Mouse (Mus musculus): ENCODE data around the gene Slc36a2. TPM values are rescaled to one million over a fixed set of nuclear protein-coding genes. Genes with fewer than 3 reads are reported as not detected.

Gene Slc36a2
- polyA plus RNA-seq, 1 experiment from 2014 or later: 3.5 TPM

GRCm38 (mm10) chr11:55170501-55170900, 14.4 kb downstream of the Slc36a2 start:
- 72% methylated on average over 4 of the region's 4 CpGs for WGBS (ENCODE audit: insufficient replicate concordance)
- H3K4me1 ChIP-seq (ENCODE audit: control insufficient read depth, insufficient read depth, low read length): no peaks in the 10 kb centered on the region

GRCm38 (mm10) chr11:55168914-55169313, 16.0 kb downstream of the Slc36a2 start:
- Histone ChIP-seq H3K4me2 (no peak overlapping the region), H3K9me3 (replicated peaks; ENCODE audit: control insufficient read depth, low read length) (no peaks in the 10 kb centered on the region), H3K9ac (ENCODE audit: low read depth, low read length) (no peak overlapping the region), H3K27me3 (ENCODE audit: control insufficient read depth, insufficient read depth, low read length) (no peaks in the 10 kb centered on the region), H3K36me3 (ENCODE audit: control insufficient read depth, insufficient read depth, low read length) (no peaks in the 10 kb centered on the region), H3K4me3 (ENCODE audit: low read depth, low read length) (no peak overlapping the region), H3K4me1 (ENCODE audit: control insufficient read depth, insufficient read depth, low read length) (no peaks in the 10 kb centered on the region), H3K27ac (ENCODE audit: low read depth, low read length) (no peak overlapping the region)
- no peak for ATAC-seq (replicated peaks; ENCODE audit: insufficient number of reproducible peaks, low FRiP score, low TSS enrichment)
- 83% methylated on average over 6 of the region's 6 CpGs for WGBS (ENCODE audit: insufficient replicate concordance)

More at GRCm38 (mm10) chr11:55170501-55170900, 14.4 kb downstream of the Slc36a2 start:
- H3K4me2 ChIP-seq: no peak overlapping the region
- H3K9me3 ChIP-seq (replicated peaks; ENCODE audit: control insufficient read depth, low read length): no peaks in the 10 kb centered on the region
- H3K4me3 ChIP-seq (ENCODE audit: low read depth, low read length): no peak overlapping the region
- no peaks in the 10 kb centered on the region for H3K36me3 ChIP-seq (ENCODE audit: control insufficient read depth, insufficient read depth, low read length)
- no peak overlapping the region for H3K9ac ChIP-seq (ENCODE audit: low read depth, low read length)
- H3K27ac ChIP-seq (ENCODE audit: low read depth, low read length): no peak overlapping the region
- 0 out of 2 replicates have a peak, but pooled peaks cover 3% of the 10 kb centered on the region for H3K27me3 ChIP-seq (ENCODE audit: control insufficient read depth, insufficient read depth, low read length)
- ATAC-seq (replicated peaks; ENCODE audit: insufficient number of reproducible peaks, low FRiP score, low TSS enrichment): no peak

- H3K4me3 ChIP-seq (ENCODE audit: low read depth, low read length): no peak overlapping the region
- H3K4me2 ChIP-seq: no peak overlapping the region
- 80% methylated on average over 4 of the region's 4 CpGs for WGBS (ENCODE audit: insufficient replicate concordance)
- H3K27ac ChIP-seq (ENCODE audit: low read depth, low read length): no peak overlapping the region
- no peak for ATAC-seq (replicated peaks; ENCODE audit: insufficient number of reproducible peaks, low FRiP score, low TSS enrichment)
- H3K4me1 ChIP-seq (ENCODE audit: control insufficient read depth, insufficient read depth, low read length): no peaks in the 10 kb centered on the region
- no peaks in the 10 kb centered on the region for H3K36me3 ChIP-seq (ENCODE audit: control insufficient read depth, insufficient read depth, low read length)
- no peaks in the 10 kb centered on the region for H3K9me3 ChIP-seq (replicated peaks; ENCODE audit: control insufficient read depth, low read length)
- H3K9ac ChIP-seq (ENCODE audit: low read depth, low read length): no peak overlapping the region
- no peaks in the 10 kb centered on the region for H3K27me3 ChIP-seq (ENCODE audit: control insufficient read depth, insufficient read depth, low read length)
These were observed 16.4 kb downstream of the Slc36a2 start for GRCm38 (mm10) chr11:55168504-55168903.

- Histone ChIP-seq H3K36me3 (ENCODE audit: control insufficient read depth, insufficient read depth, low read length) (no peaks in the 10 kb centered on the region), H3K4me3 (ENCODE audit: low read depth, low read length) (no peak overlapping the region), H3K4me2 (no peak overlapping the region), H3K9ac (ENCODE audit: low read depth, low read length) (no peak overlapping the region), H3K27me3 (ENCODE audit: control insufficient read depth, insufficient read depth, low read length) (no peaks in the 10 kb centered on the region), H3K4me1 (ENCODE audit: control insufficient read depth, insufficient read depth, low read length) (peaks cover 5% of the 10 kb centered on the region; the same call in 1 of the 2 replicates), H3K9me3 (replicated peaks; ENCODE audit: control insufficient read depth, low read length) (no peaks in the 10 kb centered on the region), H3K27ac (ENCODE audit: low read depth, low read length) (no peak overlapping the region)
- 84% methylated on average over 6 of the region's 7 CpGs for WGBS (ENCODE audit: insufficient replicate concordance)
- ATAC-seq (replicated peaks; ENCODE audit: insufficient number of reproducible peaks, low FRiP score, low TSS enrichment): no peak
These were observed 19.1 kb downstream of the Slc36a2 start for GRCm38 (mm10) chr11:55165748-55166147.

DNA sequence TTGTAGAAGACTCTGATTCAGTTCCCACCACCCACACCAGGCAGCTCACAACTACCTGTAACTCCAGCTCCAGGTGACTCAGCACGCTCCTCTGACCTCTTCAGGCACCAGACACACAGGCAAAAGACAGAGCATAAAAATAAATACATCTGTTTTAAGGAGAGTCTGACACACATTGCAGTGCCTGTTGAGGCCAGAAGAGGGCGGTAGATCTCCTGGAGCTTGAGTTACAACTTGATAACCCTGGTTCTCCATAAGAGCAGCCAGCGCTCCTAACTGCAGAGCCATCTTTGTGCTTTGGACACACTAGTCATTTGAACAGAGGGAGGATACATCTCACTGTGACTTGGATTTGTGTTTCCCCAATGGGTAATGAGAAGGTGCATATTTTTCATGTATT, 20.2 kb downstream of the Slc36a2 start:
- ATAC-seq (replicated peaks; ENCODE audit: insufficient number of reproducible peaks, low FRiP score, low TSS enrichment): no peak
- no peak overlapping the region for H3K4me3 ChIP-seq (ENCODE audit: low read depth, low read length)
- 42% methylated on average over 3 of the region's 3 CpGs for WGBS (ENCODE audit: insufficient replicate concordance)
- H3K4me1 ChIP-seq (ENCODE audit: control insufficient read depth, insufficient read depth, low read length): peaks cover 5% of the 10 kb centered on the region; the same call in 1 of the 2 replicates
- H3K9ac ChIP-seq (ENCODE audit: low read depth, low read length): no peak overlapping the region
- H3K9me3 ChIP-seq (replicated peaks; ENCODE audit: control insufficient read depth, low read length): no peaks in the 10 kb centered on the region
- H3K27me3 ChIP-seq (ENCODE audit: control insufficient read depth, insufficient read depth, low read length): no peaks in the 10 kb centered on the region
- no peak overlapping the region for H3K4me2 ChIP-seq
- no peak overlapping the region for H3K27ac ChIP-seq (ENCODE audit: low read depth, low read length)
- H3K36me3 ChIP-seq (ENCODE audit: control insufficient read depth, insufficient read depth, low read length): no peaks in the 10 kb centered on the region

DNA sequence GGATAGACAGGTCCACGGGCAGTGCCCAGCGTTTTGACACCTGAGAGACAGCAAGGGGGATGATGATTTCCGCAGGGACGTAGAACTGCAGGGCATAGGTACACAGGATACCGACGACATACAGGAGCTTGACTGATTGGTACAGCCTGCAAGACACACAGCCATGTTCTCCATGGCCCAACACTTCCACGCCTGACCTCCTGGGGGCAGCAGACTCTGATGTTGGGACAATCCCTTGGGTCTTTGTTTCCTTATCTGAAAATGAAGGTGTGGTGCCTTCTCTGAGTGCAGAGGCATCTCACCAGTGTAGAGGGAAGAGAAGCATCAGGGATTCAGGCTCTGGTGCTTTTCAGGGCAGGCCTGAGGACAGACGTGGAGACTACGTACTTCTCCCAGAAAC, 22.2 kb downstream of the Slc36a2 start:
- ATAC-seq (replicated peaks; ENCODE audit: insufficient number of reproducible peaks, low FRiP score, low TSS enrichment): no peak
- H3K36me3 ChIP-seq (ENCODE audit: control insufficient read depth, insufficient read depth, low read length): no peaks in the 10 kb centered on the region
- H3K4me2 ChIP-seq: no peak overlapping the region
- H3K4me3 ChIP-seq (ENCODE audit: low read depth, low read length): no peak overlapping the region
- H3K9ac ChIP-seq (ENCODE audit: low read depth, low read length): no peak overlapping the region
- no peak overlapping the region for H3K27ac ChIP-seq (ENCODE audit: low read depth, low read length)
- no peaks in the 10 kb centered on the region for H3K27me3 ChIP-seq (ENCODE audit: control insufficient read depth, insufficient read depth, low read length)
- H3K9me3 ChIP-seq (replicated peaks; ENCODE audit: control insufficient read depth, low read length): no peaks in the 10 kb centered on the region
- WGBS (ENCODE audit: insufficient replicate concordance): 34% methylated on average over 9 of the region's 9 CpGs
- H3K4me1 ChIP-seq (ENCODE audit: control insufficient read depth, insufficient read depth, low read length): peaks cover 5% of the 10 kb centered on the region; the same call in 1 of the 2 replicates

- H3K27me3 ChIP-seq (ENCODE audit: control insufficient read depth, insufficient read depth, low read length): no peaks in the 10 kb centered on the region
- H3K4me1 ChIP-seq (ENCODE audit: control insufficient read depth, insufficient read depth, low read length): peaks cover 5% of the 10 kb centered on the region; the same call in 1 of the 2 replicates
- no peak overlapping the region for H3K27ac ChIP-seq (ENCODE audit: low read depth, low read length)
- H3K9ac ChIP-seq (ENCODE audit: low read depth, low read length): no peak overlapping the region
- no peak overlapping the region for H3K4me3 ChIP-seq (ENCODE audit: low read depth, low read length)
- H3K4me2 ChIP-seq: no peak overlapping the region
- ATAC-seq (replicated peaks; ENCODE audit: insufficient number of reproducible peaks, low FRiP score, low TSS enrichment): no peak
- H3K9me3 ChIP-seq (replicated peaks; ENCODE audit: control insufficient read depth, low read length): no peaks in the 10 kb centered on the region
- no peaks in the 10 kb centered on the region for H3K36me3 ChIP-seq (ENCODE audit: control insufficient read depth, insufficient read depth, low read length)
- 47% methylated on average over 13 of the region's 13 CpGs for WGBS (ENCODE audit: insufficient replicate concordance)
These were observed 26.0 kb downstream of the Slc36a2 start for GRCm38 (mm10) chr11:55158785-55159359.

DNA sequence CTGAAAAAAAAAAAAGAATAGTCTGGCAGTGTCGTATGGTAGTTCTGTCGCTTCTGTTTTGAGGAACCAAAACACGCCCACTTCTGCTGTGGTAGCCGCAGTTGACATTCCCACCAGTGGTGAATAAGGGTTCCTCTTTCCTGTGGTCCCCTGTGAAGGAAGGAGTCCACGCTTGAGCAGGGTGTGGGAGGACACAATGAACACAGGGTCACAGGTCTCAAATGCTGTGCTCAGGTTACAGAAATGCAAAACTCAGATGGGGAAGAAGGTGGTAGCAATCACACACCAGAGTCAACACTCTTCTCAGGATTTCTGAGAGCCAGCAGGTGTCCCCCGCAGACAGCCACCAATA, 29.8 kb downstream of the Slc36a2 start:
- Histone ChIP-seq H3K9ac (ENCODE audit: low read depth, low read length) (no peak overlapping the region), H3K36me3 (ENCODE audit: control insufficient read depth, insufficient read depth, low read length) (no peaks in the 10 kb centered on the region), H3K4me2 (no peak overlapping the region), H3K9me3 (replicated peaks; ENCODE audit: control insufficient read depth, low read length) (no peaks in the 10 kb centered on the region), H3K4me1 (ENCODE audit: control insufficient read depth, insufficient read depth, low read length) (no peaks in the 10 kb centered on the region), H3K27me3 (ENCODE audit: control insufficient read depth, insufficient read depth, low read length) (no peaks in the 10 kb centered on the region), H3K27ac (ENCODE audit: low read depth, low read length) (no peak overlapping the region), H3K4me3 (ENCODE audit: low read depth, low read length) (no peak overlapping the region)
- ATAC-seq (replicated peaks; ENCODE audit: insufficient number of reproducible peaks, low FRiP score, low TSS enrichment): no peak
- WGBS (ENCODE audit: insufficient replicate concordance): 65% methylated on average over 6 of the region's 6 CpGs

GRCm38 (mm10) chr11:55154398-55155069, 30.3 kb downstream of the Slc36a2 start:
- H3K9ac ChIP-seq (ENCODE audit: low read depth, low read length): no peak overlapping the region
- no peak overlapping the region for H3K4me2 ChIP-seq
- no peaks in the 10 kb centered on the region for H3K27me3 ChIP-seq (ENCODE audit: control insufficient read depth, insufficient read depth, low read length)
- H3K9me3 ChIP-seq (replicated peaks; ENCODE audit: control insufficient read depth, low read length): no peaks in the 10 kb centered on the region
- no peaks in the 10 kb centered on the region for H3K36me3 ChIP-seq (ENCODE audit: control insufficient read depth, insufficient read depth, low read length)
- H3K27ac ChIP-seq (ENCODE audit: low read depth, low read length): no peak overlapping the region
- H3K4me1 ChIP-seq (ENCODE audit: control insufficient read depth, insufficient read depth, low read length): no peaks in the 10 kb centered on the region
- H3K4me3 ChIP-seq (ENCODE audit: low read depth, low read length): no peak overlapping the region
- ATAC-seq (replicated peaks; ENCODE audit: insufficient number of reproducible peaks, low FRiP score, low TSS enrichment): no peak
- 47% methylated on average over 3 of the region's 3 CpGs for WGBS (ENCODE audit: insufficient replicate concordance)

Measured in heart, embryonic 11.5 days (tissue).